Mouse (Mus musculus) frontal cortex, postnatal 14 days (tissue): ENCODE results near the gene Syne2.
"Not testable (repeated sequence)": the region's sequence is repeated elsewhere in the genome, so short reads cannot be mapped to it uniquely, and the experiment has no call there.

Experiments
- DNase-seq, 2 experiments: peaks; one replicate each; pipeline ENCODE4 v3.0.0; 2022; ENCODE audit warnings: low spot score in 2 of 2

The Syne2 gene

GRCm38 (mm10) chr12:76102621-76103020 lies 284.7 kb downstream of the Syne2 start:
- no peak for DNase-seq

- DNase-seq = no peak
Measured at GRCm38 (mm10) chr12:76104596-76105351, 286.8 kb downstream of the Syne2 start.

GRCm38 (mm10) chr12:76109646-76110405 lies 291.9 kb downstream of the Syne2 start:
- no peak for DNase-seq

GRCm38 (mm10) chr12:76111046-76111445 lies 293.1 kb downstream of the Syne2 start:
- no peak for DNase-seq

- no peak for DNase-seq
Measured at GRCm38 (mm10) chr12:76116577-76116976, 298.6 kb downstream of the Syne2 start.

GRCm38 (mm10) chr12:76117632-76118153 lies 299.8 kb downstream of the Syne2 start:
- no peak for DNase-seq

- no peak for DNase-seq
Measured at GRCm38 (mm10) chr12:76123223-76123622, 305.3 kb downstream of the Syne2 start.

GRCm38 (mm10) chr12:76128306-76128705 lies 310.4 kb downstream of the Syne2 start:
- DNase-seq = no peak

GRCm38 (mm10) chr12:76128831-76129230 lies 310.9 kb downstream of the Syne2 start:
- DNase-seq = no peak

GRCm38 (mm10) chr12:76130281-76130680 lies 312.3 kb downstream of the Syne2 start:
- no peak for DNase-seq

GRCm38 (mm10) chr12:76130891-76131290 lies 313.0 kb downstream of the Syne2 start:
- no peak for DNase-seq

GRCm38 (mm10) chr12:76132591-76132990 lies 314.7 kb downstream of the Syne2 start:
- DNase-seq = no peak

- not testable (repeated sequence) for DNase-seq
Measured at GRCm38 (mm10) chr12:76133081-76133480, 315.1 kb downstream of the Syne2 start.

- no peak for DNase-seq
Measured at GRCm38 (mm10) chr12:76136701-76137100, 318.8 kb downstream of the Syne2 start.

GRCm38 (mm10) chr12:76152389-76152788 lies 334.5 kb downstream of the Syne2 start:
- not testable (repeated sequence) for DNase-seq
